Mouse (Mus musculus) lung, postnatal 36 days (tissue): ENCODE measurements at regions not wholly inside any gene's neighbourhood (a gene's known extent, or its start where the extent isn't known, plus 50 kb on each side); places are given as distances from the start of the nearest gene placed in this dataset.
A peak's percentile ranks its signal among the peaks of the same experiment; 100 is the strongest.

Source experiments
- DNase-seq: peaks from one replicate; pipeline ENCODE4 v3.0.0; 2022; ENCODE audit warnings: mixed read lengths

DNA sequence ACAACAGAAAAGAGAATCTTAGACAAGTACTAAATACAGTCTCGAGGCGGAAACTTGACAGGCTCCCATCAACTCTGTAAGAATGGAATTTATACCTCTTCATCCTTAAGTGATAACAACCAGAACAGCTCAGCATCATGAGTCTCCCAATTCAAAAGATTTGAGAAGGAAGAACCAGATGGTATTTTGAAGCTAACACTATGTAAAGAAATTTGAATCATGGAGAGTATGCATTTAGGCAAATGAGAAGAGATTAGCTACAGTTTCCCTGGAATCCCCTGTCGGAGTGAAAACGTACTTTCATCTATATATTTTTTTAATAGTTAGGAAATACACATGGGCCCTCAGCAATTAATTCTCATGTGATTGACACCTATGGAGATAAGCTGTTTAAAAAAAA lies 140.9 kb downstream of the Nrip1 start:
- no peak for DNase-seq

GRCm38 (mm10) chr16:76232174-76232573 lies 141.5 kb downstream of the Nrip1 start:
- DNase-seq = peak; percentile 36

DNA sequence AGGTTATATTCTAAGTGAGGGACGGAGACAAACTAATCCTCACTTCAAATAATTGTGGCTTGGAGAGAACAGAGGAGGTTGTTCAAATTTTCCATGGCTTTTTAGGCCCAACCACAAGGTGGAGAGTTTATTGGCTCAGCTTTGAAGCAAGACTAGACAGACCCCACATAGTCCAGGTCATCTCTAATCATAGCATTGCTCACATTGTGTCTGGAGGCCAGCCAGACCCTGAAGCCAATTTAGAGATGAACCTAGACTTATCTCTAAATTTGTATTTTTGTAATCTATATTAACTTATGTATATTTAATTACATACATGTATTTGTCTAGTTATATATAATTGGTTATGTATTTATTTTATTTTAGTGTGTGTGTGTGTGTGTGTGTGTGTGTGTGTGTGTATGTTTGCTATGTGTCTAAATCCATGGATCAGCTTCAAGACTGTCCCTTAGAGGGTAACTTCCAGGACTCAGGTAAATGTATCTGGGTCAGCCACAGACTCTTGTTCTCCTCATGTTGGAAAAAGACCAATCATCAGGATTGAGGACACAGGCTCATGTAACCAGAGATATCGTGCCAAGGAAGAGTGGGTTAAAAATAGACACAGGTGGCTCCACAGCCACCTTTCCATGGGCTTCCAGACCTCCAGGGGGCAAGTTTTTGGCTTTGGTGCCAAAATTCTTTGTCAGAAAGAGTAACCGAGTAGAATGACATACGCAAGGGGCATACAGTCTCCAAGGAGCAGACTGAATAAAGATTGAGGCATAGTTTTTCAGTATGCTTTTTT lies 142.9 kb downstream of the Nrip1 start:
- DNase-seq = no peak

DNA sequence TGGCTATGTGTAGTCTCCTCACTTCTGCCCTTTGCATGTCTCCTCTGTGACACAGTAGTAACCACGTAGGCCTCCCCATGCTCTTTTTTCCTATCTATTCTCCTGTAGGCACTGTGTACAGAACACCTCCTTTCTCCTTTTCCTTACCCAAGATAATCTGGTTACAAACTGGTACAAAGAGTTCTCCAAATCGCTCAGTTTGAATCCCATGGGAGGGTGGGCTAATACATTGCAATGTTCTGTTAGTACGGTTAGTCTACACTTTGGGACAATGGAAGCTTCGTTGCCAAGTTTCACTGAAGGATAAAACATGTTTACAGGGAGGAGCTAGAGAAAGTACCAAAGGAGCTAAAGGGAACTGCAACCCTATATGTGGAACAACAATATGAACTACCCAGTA lies 145.2 kb downstream of the Nrip1 start:
- no peak for DNase-seq

DNA sequence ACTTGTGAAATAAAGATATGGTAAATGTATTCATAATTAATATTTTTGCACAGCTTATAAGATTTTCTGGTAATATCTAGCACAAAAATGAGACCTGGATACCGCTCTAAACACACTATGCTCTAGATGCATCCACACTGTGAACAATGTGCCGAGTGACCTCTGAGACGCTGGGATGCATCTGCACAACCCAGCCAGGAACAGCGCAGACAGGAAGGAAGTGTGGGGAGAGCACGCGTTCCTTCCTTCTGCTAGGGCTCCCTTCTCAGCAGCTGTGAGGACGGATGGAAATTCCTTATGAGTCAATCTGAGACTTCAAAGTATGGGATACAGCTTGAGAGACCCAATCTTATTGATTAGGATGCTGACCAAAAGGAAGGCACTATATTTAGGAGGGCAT lies 147.2 kb downstream of the Nrip1 start:
- DNase-seq = no peak

DNA sequence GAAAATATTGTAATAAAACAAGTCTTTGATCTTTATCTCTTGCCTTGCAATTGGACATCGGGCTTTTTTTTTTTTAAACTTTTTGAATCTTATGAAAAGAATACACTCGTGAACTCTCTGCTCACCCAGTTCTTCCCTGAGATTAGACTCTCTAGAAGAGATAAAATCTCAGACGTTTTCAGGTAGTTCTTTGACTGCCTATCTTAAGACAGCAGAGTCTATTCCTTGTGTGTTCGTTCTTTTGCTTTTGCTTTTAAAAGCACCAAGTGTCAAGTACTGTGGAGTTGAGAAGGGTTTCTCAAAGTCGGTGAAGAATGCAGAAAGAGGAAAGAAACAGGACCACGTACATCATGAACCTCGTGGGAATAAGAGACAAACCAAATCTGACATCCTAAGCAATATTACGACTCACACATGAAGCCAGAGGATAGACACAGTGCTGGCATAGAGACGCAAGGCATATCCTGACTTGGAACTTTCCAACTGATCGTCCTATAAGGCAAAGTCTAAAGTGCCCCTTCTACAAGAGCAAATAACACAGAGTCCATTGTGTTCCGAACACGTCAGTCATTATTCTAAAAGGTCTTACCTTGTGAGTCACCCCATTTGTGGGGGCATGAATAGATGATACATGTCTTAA lies 147.9 kb downstream of the Nrip1 start:
- no peak for DNase-seq

- DNase-seq = peak; percentile 52
Observed at GRCm38 (mm10) chr16:76224901-76225586, 148.6 kb downstream of the Nrip1 start.

DNA sequence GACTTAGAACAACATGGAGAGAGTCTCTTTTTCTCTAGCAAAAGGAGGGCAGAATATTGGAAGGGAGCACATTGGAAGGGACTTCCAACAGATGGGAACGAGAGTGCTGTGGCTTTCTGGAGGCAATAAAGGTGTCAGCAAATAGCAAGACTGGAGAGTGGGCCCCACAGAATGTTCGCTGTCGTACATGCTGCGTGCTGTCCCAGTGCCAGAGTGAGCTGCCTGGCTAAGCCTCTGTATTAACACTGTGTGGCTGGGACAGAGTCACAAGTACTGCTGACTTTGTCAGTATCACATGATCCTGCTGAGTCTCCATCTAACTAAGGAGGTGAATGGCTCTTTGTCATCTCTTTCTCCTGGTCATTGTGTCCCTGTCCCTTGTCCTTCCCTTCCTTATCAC lies 149.9 kb downstream of the Nrip1 start:
- DNase-seq = no peak

DNA sequence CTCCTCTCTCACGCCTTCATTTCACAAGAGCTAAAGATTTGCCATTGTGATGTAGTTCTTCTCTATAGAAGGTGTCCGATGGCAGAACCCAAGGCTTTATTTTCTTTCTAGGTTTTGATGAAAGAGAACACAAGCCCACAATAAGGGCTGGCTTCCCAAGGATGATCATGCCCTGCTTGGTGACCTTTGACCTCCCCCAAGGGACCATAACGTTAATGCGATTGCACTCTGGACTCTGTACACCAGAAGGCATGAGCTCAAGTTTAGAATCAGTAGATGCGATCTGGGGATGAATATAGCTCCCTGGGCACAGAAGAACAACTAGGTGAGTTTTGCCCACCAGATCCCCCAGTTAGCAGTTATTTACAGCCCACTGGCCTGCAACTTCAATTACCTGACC lies 150.7 kb downstream of the Nrip1 start:
- no peak for DNase-seq

GRCm38 (mm10) chr16:76220466-76220865 lies 153.2 kb downstream of the Nrip1 start:
- no peak for DNase-seq

- no peak for DNase-seq
Observed at GRCm38 (mm10) chr16:76219233-76219632, 154.4 kb downstream of the Nrip1 start.

- DNase-seq = no peak
Observed at GRCm38 (mm10) chr16:76218310-76219170, 155.1 kb downstream of the Nrip1 start.

DNA sequence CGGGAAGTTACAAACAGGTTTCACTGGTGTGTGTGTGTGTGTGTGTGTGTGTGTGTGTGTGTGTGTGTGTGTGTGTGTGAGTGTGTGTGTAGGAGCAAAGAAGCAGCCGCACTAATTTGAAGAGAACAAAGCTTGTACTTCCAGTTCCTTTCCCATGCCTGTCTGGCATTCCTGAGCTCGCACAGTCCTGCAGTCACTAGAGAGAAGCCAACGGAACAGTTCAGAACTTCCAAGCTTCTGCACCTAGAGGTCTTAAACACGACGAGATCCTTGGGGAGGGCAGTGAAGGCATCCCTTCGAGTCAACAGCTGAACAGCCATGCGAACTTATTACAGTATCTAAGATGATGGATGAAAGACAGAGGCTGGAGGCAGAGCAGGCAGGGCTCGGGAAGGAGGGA lies 157.4 kb downstream of the Nrip1 start:
- DNase-seq = no peak

- no peak for DNase-seq
Observed at GRCm38 (mm10) chr16:76215558-76215957, 158.1 kb downstream of the Nrip1 start.

DNA sequence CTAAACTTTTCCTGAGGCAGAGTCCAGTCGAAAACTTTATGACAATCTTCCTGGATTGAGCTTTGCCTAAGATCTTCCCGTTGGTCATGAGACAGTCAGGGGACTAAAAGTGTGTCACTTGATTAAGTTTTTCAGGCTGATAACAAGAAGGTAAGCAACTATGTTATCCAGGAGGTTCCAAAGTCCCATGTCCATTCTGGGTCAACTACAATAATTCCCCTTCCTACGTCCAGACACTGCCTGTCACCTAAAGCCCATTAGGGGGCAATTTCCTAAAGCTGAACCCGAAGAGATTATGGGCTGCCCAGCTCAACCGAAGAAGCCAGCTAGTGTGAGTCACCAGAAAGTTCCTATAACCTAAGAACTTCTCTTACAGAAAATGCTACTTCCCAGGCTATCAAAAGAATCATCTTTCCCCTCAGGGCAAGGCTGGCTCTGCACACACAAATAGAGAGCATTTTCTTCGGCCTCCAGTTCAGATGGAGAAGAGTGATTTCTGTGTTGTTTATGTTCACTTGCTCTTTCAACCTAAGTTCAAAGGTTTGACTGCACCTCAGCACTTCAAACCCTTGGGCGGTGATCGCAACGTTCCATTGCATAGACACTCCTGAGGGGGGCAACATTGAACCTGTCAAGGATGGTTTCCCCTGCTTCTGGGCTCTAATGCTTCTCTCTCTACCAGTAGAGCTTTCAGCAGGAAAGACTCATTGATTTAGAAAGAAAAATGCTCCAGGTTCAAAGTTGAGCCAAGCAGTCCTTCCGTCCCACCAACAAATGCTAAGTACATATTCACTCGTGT lies 171.7 kb downstream of the Nrip1 start:
- DNase-seq = peak; percentile 68

DNA sequence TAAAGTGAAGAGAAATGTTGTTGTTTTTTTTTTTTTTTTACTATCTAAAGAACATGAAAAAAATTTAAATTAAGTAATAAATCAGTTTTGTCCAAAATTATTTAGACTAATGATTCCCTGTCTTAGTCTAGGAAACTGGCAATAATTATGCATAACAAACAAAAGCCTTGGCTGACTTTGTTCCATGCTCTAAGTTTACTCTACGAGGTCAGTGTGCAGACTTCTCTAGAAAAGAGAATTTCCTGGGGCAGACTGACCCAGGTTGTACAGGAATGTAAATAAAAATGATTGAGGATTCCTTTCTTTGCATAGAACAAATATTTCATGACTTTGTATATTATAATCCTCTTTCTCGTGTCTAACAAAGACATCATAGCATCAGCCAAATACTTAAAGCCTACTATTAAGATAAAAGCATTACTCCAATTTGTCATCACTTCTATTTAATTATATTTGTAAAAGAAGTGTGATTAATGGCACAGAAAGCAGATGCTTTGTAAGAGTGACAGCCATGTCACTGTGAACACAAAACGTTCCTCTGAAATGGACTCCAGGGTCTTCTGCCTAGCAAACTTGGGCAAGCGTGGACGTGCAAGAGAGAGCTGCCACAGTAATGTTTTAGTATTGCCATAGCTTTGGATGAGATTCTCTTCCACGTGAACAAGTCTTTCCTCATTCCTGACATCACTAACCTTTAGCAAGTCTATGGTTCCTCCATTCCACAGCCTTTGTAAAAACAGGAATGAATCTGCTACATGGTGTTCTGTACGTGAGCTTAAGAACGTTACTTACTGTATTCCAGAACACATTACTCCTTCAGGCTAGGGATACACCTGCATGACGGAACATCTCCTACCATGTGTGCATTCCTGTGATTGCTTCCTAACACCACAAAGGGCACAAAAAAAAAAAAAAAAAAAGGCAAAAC lies 172.6 kb downstream of the Nrip1 start:
- no peak for DNase-seq

DNA sequence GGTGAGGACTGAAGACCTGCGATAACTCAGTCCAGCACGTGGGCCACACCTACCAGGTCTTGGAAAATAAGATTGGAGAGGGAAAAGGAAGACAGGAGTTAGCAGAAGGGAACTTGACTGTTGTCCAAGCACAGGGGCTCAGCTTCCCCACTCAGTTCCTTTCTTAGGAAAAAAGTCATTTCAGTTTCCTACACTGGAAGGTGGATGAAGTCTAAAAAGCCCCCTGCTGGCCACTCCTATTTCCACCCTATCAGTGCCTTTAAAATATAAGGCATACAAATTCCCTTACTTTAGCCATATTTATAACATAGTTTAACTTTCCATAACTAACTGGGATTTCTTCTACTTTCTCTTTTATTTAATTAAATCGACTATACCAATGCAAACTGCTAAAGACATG lies 173.4 kb downstream of the Nrip1 start:
- peak; percentile 61 for DNase-seq

DNA sequence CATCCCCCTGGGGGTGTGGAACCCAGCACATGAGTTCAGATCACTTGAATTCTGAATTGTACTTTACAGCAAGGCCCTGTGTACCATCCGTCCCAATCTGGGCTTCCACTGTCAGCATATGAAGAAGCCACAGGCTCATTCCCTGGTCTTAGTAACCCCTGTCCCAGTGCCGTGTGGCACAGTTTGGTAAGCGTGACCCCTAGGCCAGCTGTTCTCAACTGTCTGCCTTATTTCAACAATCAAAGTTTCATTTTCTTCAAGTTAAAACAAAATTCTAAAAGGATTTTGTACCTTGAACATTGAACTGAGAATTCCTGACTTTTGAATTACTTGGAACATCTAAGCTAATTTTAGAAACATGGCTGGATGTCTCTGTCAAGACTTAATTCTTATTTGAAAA lies 174.6 kb downstream of the Nrip1 start:
- DNase-seq = no peak

DNA sequence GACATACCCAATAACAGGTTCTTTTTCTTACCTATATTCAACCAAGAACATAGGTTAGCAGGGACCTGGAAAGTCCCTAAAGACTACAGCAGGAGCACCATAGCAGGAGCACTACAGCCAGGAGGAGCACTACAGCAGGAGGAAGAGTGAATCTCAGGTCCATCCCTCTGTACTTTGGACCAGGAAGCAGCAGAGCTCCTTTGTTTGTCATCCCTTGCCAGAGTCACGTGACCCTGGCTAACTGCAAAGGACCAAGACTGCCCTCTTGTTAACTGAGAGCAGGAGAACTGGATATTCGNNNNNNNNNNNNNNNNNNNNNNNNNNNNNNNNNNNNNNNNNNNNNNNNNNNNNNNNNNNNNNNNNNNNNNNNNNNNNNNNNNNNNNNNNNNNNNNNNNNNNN lies 172.2 kb upstream of the Samsn1 start:
- DNase-seq = no peak

DNA sequence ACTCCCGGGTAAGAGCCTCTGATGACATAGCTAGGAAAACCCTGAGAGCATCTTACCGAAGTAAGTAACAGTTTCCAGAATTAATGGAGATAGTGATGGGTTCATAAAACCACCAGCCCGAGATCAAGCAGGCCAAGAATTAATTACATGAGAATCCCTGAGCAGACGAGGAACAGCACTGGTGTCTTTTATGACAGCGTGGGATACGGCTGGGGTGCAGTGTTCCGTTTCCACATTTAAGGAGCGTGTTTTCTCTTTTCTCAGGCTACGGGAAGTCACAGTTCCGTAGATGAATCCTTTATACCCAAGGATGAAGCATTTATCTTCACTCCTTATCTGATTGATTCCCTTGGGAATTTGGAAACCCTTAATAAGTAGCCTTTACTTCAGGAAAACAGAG lies 169.1 kb upstream of the Samsn1 start:
- no peak for DNase-seq

- DNase-seq = no peak
Observed at GRCm38 (mm10) chr16:76183556-76183955, 161.5 kb upstream of the Samsn1 start.
